Mouse (Mus musculus) liver, postnatal 0 days (tissue): ENCODE measurements around the gene Tmprss11g. TPM values are rescaled to one million over a fixed set of nuclear protein-coding genes. Genes with fewer than 3 reads are reported as not detected.

Experiments used
- ATAC-seq: fragments of 200-750 bp; cut with Nextera tagmentation; 2 replicates; pipeline ENCODE4 v1.8.0; 2017; ENCODE audit warnings: mild to moderate bottlenecking, moderate library complexity
- DNase-seq: peaks from one replicate; pipeline ENCODE4 v3.0.0-alpha.2; 2016
- H3K27ac ChIP-seq: fragments of 300-500 bp; sonication (generic); 2 replicates; pipeline ENCODE4 v1.5.1; 2014; ENCODE audit warnings: antibody characterized with exemption, moderate library complexity, mild to moderate bottlenecking, low read depth
- H3K27me3 ChIP-seq: fragments of 300-500 bp; sonication (generic); 2 replicates; pipeline ENCODE4 v1.6.1; 2014; ENCODE audit warnings: low read length, control low read depth, mixed read lengths; ENCODE audit not compliant: insufficient read depth
- H3K36me3 ChIP-seq: fragments of 300-500 bp; sonication (generic); replicated peaks from 2 replicates; pipeline ENCODE4 v1.6.1; 2014; ENCODE audit warnings: mild to moderate bottlenecking, control low read depth, low read length, moderate library complexity, mixed read lengths; ENCODE audit not compliant: insufficient read depth
- H3K4me1 ChIP-seq: fragments of 300-500 bp; sonication (generic); 2 replicates; pipeline ENCODE4 v1.6.1; 2014; ENCODE audit warnings: antibody characterized with exemption, mild to moderate bottlenecking, control low read depth; ENCODE audit not compliant: insufficient read depth
- H3K4me2 ChIP-seq: fragments of 300-500 bp; sonication (generic); 2 replicates; pipeline ENCODE4 v1.6.1; 2014; ENCODE audit warnings: low read depth, mild to moderate bottlenecking, low read length, moderate library complexity, mixed read lengths
- H3K4me3 ChIP-seq: fragments of 300-500 bp; sonication (generic); 2 replicates; pipeline ENCODE4 v1.5.1; 2014; ENCODE audit warnings: low read depth, low read length
- H3K9ac ChIP-seq: fragments of 300-500 bp; sonication (generic); replicated peaks from 2 replicates; pipeline ENCODE4 v1.6.1; 2014; ENCODE audit warnings: mild to moderate bottlenecking, moderate library complexity
- H3K9me3 ChIP-seq: fragments of 300-500 bp; sonication (generic); 2 replicates; pipeline ENCODE4 v1.6.1; 2016; ENCODE audit warnings: mild to moderate bottlenecking, control low read depth, low read length, mixed read lengths
- CTCF ChIP-seq: sonication (generic); IDR thresholded peaks from 2 replicates; pipeline ENCODE4 v1.5.1; 2016; ENCODE audit warnings: antibody characterized with exemption, low read depth
- EP300 ChIP-seq: IDR thresholded peaks from 2 replicates; pipeline ENCODE4 v1.6.1; 2016; ENCODE audit warnings: antibody characterized with exemption, low read depth, mild to moderate bottlenecking
- WGBS: fragments of 180-500 bp; shearing (Covaris S2); extraction: QIAGEN DNeasy Blood & Tissue Kit; methylation state at CpG from one replicate; pipeline ENCODE4 v1.1.7; 2014; ENCODE audit not compliant: insufficient replicate concordance; 5-methylcytosine and 5-hydroxymethylcytosine counted together
- polyA plus RNA-seq: library from polyadenylated mRNA; unstranded; fragments of >200 nt; fragmentation: Nextera tagmentation; extraction: Ambion mirVana; gene quantifications from 2 replicates; pipeline ENCODE4 v1.2.1, GENCODE M21; 2015

Tmprss11g gene
- polyA plus RNA-seq, 1 experiment from 2014 or later, result not detected

DNA sequence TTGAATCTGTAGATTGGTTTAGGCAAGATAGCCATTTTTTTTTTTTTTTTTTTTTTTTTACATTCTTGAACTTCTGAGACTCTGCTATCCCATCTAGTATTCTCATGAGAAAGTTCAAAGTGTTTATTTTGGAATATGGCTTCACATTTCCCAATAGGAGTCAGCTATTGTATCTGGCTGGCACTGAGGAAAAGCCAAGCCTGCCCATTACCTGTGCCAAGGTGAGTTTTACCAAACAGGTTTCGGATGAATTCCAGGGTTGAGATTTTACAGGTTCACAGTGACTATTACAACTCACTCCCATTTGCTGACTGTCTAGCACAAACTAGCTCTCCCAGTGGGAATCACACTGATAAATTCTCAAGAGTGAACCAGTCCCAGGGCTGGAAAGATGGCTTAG, 36.4 kb downstream of the Tmprss11g start:
- Histone ChIP-seq H3K36me3 (no peaks in the 10 kb centered on the region), H3K27ac (no peak overlapping the region), H3K4me2 (no peak overlapping the region), H3K4me3 (no peak overlapping the region), H3K9me3 (no peaks in the 10 kb centered on the region), H3K4me1 (no peaks in the 10 kb centered on the region), H3K27me3 (no peaks in the 10 kb centered on the region), H3K9ac (no peak overlapping the region)
- WGBS, result 69% methylated on average over 1 of the region's 1 CpGs
- TF ChIP-seq CTCF, result no peak
- TF ChIP-seq EP300, result no peak
- ATAC-seq, result no peak
- no peak for DNase-seq

DNA sequence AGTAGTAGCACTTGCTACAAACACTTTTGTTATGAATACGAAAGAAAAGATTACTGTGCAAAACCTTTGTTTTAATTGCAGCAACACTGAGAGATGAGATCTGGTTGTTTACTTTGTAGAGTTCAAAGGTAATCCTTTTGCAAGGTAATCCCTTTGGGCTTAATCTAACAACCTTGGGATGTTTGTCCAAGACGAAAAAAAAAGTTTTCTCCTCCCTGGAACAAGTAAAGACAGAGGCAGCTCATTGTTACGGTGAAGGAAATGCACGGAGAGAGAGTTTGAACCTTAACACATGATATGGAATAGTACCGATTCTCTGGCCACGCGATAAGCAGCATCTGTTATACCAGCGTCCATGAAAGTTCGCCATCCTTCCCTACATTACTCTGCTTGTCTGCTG, 44.5 kb downstream of the Tmprss11g start:
- ATAC-seq, result no peak
- H3K9me3 ChIP-seq, result no peaks in the 10 kb centered on the region

DNA sequence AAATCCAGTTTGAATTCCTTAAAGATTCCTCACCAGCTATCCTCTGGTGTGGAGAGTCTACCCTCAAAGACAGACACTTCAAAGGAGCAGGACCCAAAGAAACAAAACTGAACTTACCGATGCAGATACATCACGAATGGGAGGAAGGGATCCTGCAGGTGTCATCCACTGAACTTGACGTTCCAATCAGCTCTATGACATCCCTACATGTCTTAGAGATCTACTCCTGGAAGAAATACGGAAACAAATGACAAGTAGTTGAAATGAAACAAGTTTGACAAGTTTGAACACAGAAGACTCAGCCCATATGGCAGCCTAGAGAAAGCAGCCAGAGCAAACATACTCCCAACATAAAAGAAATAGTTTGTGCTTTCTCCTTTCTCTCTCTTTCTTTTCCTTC, 49.5 kb downstream of the Tmprss11g start, which contains the start of gene Tmprss11a:
Gene Tmprss11a (minus strand): TSS at position 101 of the 400 bp plus-strand sequence.
- H3K27ac ChIP-seq, result no peak within 1 kb of the TSS
- TF ChIP-seq EP300 (no peak), CTCF (no peak)
- H3K9ac ChIP-seq, result no peak within 1 kb of the TSS
- H3K4me3 ChIP-seq, result no peak within 1 kb of the TSS
- no peaks in the 10 kb centered on the region for H3K4me1 ChIP-seq
- no peak for ATAC-seq
- 67% methylated on average over 4 of the region's 4 CpGs for WGBS
- DNase-seq, result no peak
- H3K9me3 ChIP-seq, result no peaks in the 10 kb centered on the region
- H3K27me3 ChIP-seq, result no peaks in the 10 kb centered on the region
- H3K4me2 ChIP-seq, result no peak within 1 kb of the TSS
- no peaks in the 10 kb centered on the region for H3K36me3 ChIP-seq

More for the DNA sequence above, 44.5 kb downstream of the Tmprss11g start:
- Histone ChIP-seq H3K36me3 (no peaks in the 10 kb centered on the region), H3K4me1 (no peaks in the 10 kb centered on the region), H3K9ac (no peak overlapping the region), H3K27ac (no peak overlapping the region), H3K27me3 (no peaks in the 10 kb centered on the region), H3K4me2 (no peak overlapping the region), H3K4me3 (no peak overlapping the region)
- TF ChIP-seq EP300 (no peak), CTCF (no peak)
- no peak for DNase-seq
- 70% methylated on average over 9 of the region's 9 CpGs for WGBS

DNA sequence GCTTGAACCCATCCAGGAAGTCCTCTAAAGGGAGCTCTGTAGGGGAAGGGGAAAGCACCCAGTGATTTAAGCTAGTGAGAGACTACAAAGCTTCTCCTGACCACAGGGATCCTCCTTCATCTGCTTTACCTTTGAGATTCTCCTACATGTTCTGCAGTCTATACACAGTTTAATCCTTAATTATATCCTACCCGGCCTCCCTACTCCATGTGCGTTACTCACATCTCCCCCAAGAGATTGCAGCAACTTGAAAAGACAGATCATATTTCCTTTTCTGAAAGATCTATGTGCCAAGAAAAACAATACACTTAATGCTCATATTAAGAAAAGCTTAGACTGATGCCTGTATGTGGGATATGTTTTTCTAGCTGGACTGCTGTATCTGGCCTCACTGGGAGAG, 79.1 kb downstream of the Tmprss11g start:
- TF ChIP-seq CTCF (no peak), EP300 (no peak)
- H3K9ac ChIP-seq, result no peak overlapping the region
- H3K9me3 ChIP-seq, result no peaks in the 10 kb centered on the region
- WGBS, result 75% methylated on average over 2 of the region's 2 CpGs
- no peaks in the 10 kb centered on the region for H3K36me3 ChIP-seq
- H3K27me3 ChIP-seq, result no peaks in the 10 kb centered on the region
- no peaks in the 10 kb centered on the region for H3K4me1 ChIP-seq
- H3K4me3 ChIP-seq, result no peak overlapping the region
- no peak overlapping the region for H3K27ac ChIP-seq
- DNase-seq, result no peak
- ATAC-seq, result no peak
- H3K4me2 ChIP-seq, result no peak overlapping the region

DNA sequence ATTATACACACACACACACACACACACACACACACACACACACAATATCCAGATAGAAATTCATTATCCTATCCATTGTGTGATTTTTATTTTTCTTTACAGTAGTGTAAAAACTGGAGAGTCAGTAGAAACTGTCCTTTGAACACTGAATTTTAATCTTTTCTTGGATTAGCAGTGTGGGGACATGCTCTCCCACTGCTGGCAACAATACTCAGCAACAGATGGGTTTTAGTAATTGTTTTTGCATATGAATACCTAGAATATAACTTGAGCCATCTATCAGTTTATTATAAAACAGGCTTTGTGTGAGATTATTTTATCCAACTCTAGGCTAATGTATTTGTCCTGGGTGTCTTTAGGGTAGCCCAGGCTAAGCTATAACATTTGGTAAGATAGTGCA, 79.9 kb downstream of the Tmprss11g start:
- Histone ChIP-seq H3K27me3 (no peaks in the 10 kb centered on the region), H3K27ac (no peak overlapping the region), H3K9ac (no peak overlapping the region), H3K4me1 (no peaks in the 10 kb centered on the region), H3K4me2 (no peak overlapping the region), H3K4me3 (no peak overlapping the region), H3K36me3 (no peaks in the 10 kb centered on the region), H3K9me3 (no peaks in the 10 kb centered on the region)
- ATAC-seq (no peak), DNase-seq (no peak)
- TF ChIP-seq EP300, result no peak
- TF ChIP-seq CTCF, result no peak

Other genes starting within 250 kb of the Tmprss11g start
- gene Tmprss11c, start 229.3 kb downstream of the Tmprss11g start, polyA plus RNA-seq, result not detected in 2 replicates
- gene Tmprss11d, start 145.2 kb downstream of the Tmprss11g start, polyA plus RNA-seq, result not detected in 2 replicates
- not detected in 2 replicates for gene Tmprss11a, start 49.6 kb downstream of the Tmprss11g start, polyA plus RNA-seq
- gene Tmprss11f, start 113.8 kb upstream of the Tmprss11g start, polyA plus RNA-seq, result not detected in 2 replicates
- not detected in 2 replicates for gene Tmprss11b, start 157.8 kb upstream of the Tmprss11g start, polyA plus RNA-seq
- not detected in 2 replicates for gene Tmprss11e, start 227.2 kb upstream of the Tmprss11g start, polyA plus RNA-seq